Mouse (Mus musculus): ENCODE results near the gene Ifnab.

GRCm38 (mm10) chr4:88738480-88738879 is 47.3 kb upstream of the Ifnab start:
- TF ChIP-seq CTCF (conservative IDR thresholded peaks at IDR 0.05; ENCODE audit: low read length) (peak; percentile 99), NANOG (IDR thresholded peaks at IDR 0.05; ENCODE audit: borderline replicate concordance, low read length) (no peak), POU5F1 (IDR thresholded peaks at IDR 0.05; ENCODE audit: borderline replicate concordance, low read length) (no peak)
